Mouse (Mus musculus) stomach, postnatal 0 days (tissue): ENCODE measurements around the gene Esrrg. TPM values are rescaled to one million over a fixed set of nuclear protein-coding genes. Genes with fewer than 3 reads are reported as not detected.

Experiments used
- ATAC-seq: fragments of 200-750 bp; cut with Nextera tagmentation; 2 replicates; pipeline ENCODE4 v1.8.0; 2017; ENCODE audit not compliant: low FRiP score, low TSS enrichment
- DNase-seq: peaks from one replicate; pipeline ENCODE4 v3.0.0-alpha.2; 2016; ENCODE audit warnings: low spot score
- H3K27ac ChIP-seq: fragments of 300-500 bp; sonication (generic); replicated peaks from 2 replicates; pipeline ENCODE4 v1.5.1; 2014; ENCODE audit warnings: mild to moderate bottlenecking, control low read depth
- H3K27me3 ChIP-seq: fragments of 300-500 bp; sonication (generic); 2 replicates; pipeline ENCODE4 v1.6.1; 2014; ENCODE audit warnings: low read length; ENCODE audit not compliant: control insufficient read depth, insufficient read depth
- H3K36me3 ChIP-seq: fragments of 300-500 bp; sonication (generic); 2 replicates; pipeline ENCODE4 v1.6.1; 2014; ENCODE audit warnings: low read length, mixed read lengths; ENCODE audit not compliant: control insufficient read depth, insufficient read depth
- H3K4me1 ChIP-seq: fragments of 300-500 bp; sonication (generic); replicated peaks from 2 replicates; pipeline ENCODE4 v1.6.1; 2014; ENCODE audit warnings: antibody characterized with exemption; ENCODE audit not compliant: control insufficient read depth, insufficient read depth
- H3K4me2 ChIP-seq: fragments of 300-500 bp; sonication (generic); replicated peaks from 2 replicates; pipeline ENCODE4 v1.6.1; 2014; ENCODE audit warnings: low read depth, mild to moderate bottlenecking, control low read depth, moderate library complexity
- H3K4me3 ChIP-seq: fragments of 300-500 bp; sonication (generic); 2 replicates; pipeline ENCODE4 v1.5.1; 2014; ENCODE audit warnings: low read depth, low read length, control low read depth
- H3K9ac ChIP-seq: fragments of 300-500 bp; sonication (generic); 2 replicates; pipeline ENCODE4 v1.6.1; 2014; ENCODE audit warnings: mild to moderate bottlenecking, low read length, control low read depth, mixed read lengths
- H3K9me3 ChIP-seq: fragments of 300-500 bp; sonication (generic); 2 replicates; pipeline ENCODE4 v1.6.1; 2016; ENCODE audit warnings: low read length; ENCODE audit not compliant: control insufficient read depth
- CTCF ChIP-seq: IDR thresholded peaks from 2 replicates; pipeline ENCODE4 v1.5.1; 2016; ENCODE audit warnings: antibody characterized with exemption, low read depth, mild to moderate bottlenecking, moderate library complexity
- EP300 ChIP-seq: optimal IDR thresholded peaks from 2 replicates; pipeline ENCODE3; 2016; ENCODE audit warnings: antibody characterized with exemption
- WGBS: fragments of 180-500 bp; shearing (Covaris S2); extraction: QIAGEN DNeasy Blood & Tissue Kit; methylation state at CpG from one replicate; pipeline ENCODE4 v1.1.7; 2014; 5-methylcytosine and 5-hydroxymethylcytosine counted together
- polyA plus RNA-seq: library from polyadenylated mRNA; unstranded; fragments of >200 nt; fragmentation: Nextera tagmentation; extraction: Ambion mirVana; gene quantifications from 2 replicates; pipeline ENCODE4 v1.2.1, GENCODE M21; 2015

The Esrrg gene
- polyA plus RNA-seq, 1 experiment from 2014 or later: 7.4 TPM

GRCm38 (mm10) chr1:187674771-187675186 is 66.2 kb downstream of the Esrrg start:
- H3K36me3 ChIP-seq: no peaks in the 10 kb centered on the region
- DNase-seq (no peak), ATAC-seq (no peak)
- no peak overlapping the region for H3K9ac ChIP-seq
- H3K27me3 ChIP-seq: no peaks in the 10 kb centered on the region
- H3K4me2 ChIP-seq: no peak overlapping the region
- WGBS: 51% methylated on average over 10 of the region's 10 CpGs
- H3K4me1 ChIP-seq: no peaks in the 10 kb centered on the region
- H3K27ac ChIP-seq: no peak overlapping the region
- TF ChIP-seq EP300: no peak
- no peak for TF ChIP-seq CTCF
- no peaks in the 10 kb centered on the region for H3K9me3 ChIP-seq
- no peak overlapping the region for H3K4me3 ChIP-seq

GRCm38 (mm10) chr1:187676626-187677025 is 68.0 kb downstream of the Esrrg start:
- H3K27ac ChIP-seq: no peak overlapping the region
- no peaks in the 10 kb centered on the region for H3K4me1 ChIP-seq
- ATAC-seq (no peak), DNase-seq (no peak)
- WGBS: 70% methylated on average over 10 of the region's 10 CpGs
- no peaks in the 10 kb centered on the region for H3K9me3 ChIP-seq
- H3K4me3 ChIP-seq: no peak overlapping the region
- H3K9ac ChIP-seq: no peak overlapping the region
- H3K4me2 ChIP-seq: no peak overlapping the region
- no peaks in the 10 kb centered on the region for H3K27me3 ChIP-seq
- TF ChIP-seq CTCF (no peak), EP300 (no peak)
- H3K36me3 ChIP-seq: no peaks in the 10 kb centered on the region

- TF ChIP-seq CTCF: no peak
- no peak for TF ChIP-seq EP300
- no peaks in the 10 kb centered on the region for H3K36me3 ChIP-seq
- WGBS: 65% methylated on average over 1 of the region's 1 CpGs
- no peak overlapping the region for H3K4me3 ChIP-seq
- H3K4me1 ChIP-seq: no peaks in the 10 kb centered on the region
- H3K9me3 ChIP-seq: no peaks in the 10 kb centered on the region
- no peak overlapping the region for H3K9ac ChIP-seq
- H3K27me3 ChIP-seq: no peaks in the 10 kb centered on the region
- H3K4me2 ChIP-seq: no peak overlapping the region
- no peak for ATAC-seq
- DNase-seq: no peak
- H3K27ac ChIP-seq: no peak overlapping the region
Measured at GRCm38 (mm10) chr1:187679246-187679645, 70.7 kb downstream of the Esrrg start.

- Histone ChIP-seq H3K4me2 (no peak overlapping the region), H3K9ac (no peak overlapping the region), H3K4me1 (no peaks in the 10 kb centered on the region), H3K9me3 (no peaks in the 10 kb centered on the region), H3K4me3 (no peak overlapping the region), H3K27ac (no peak overlapping the region), H3K27me3 (no peaks in the 10 kb centered on the region), H3K36me3 (no peaks in the 10 kb centered on the region)
- 77% methylated on average over 4 of the region's 4 CpGs for WGBS
- ATAC-seq: no peak
- no peak for DNase-seq
- TF ChIP-seq EP300 (no peak), CTCF (no peak)
Measured at GRCm38 (mm10) chr1:187684519-187684918, 75.9 kb downstream of the Esrrg start.

GRCm38 (mm10) chr1:187691846-187692525 is 83.4 kb downstream of the Esrrg start:
- WGBS: 86% methylated on average over 11 of the region's 11 CpGs
- no peak overlapping the region for H3K27ac ChIP-seq
- DNase-seq (no peak), ATAC-seq (no peak)
- H3K4me3 ChIP-seq: no peak overlapping the region
- no peak overlapping the region for H3K9ac ChIP-seq
- no peaks in the 10 kb centered on the region for H3K4me1 ChIP-seq
- H3K4me2 ChIP-seq: no peak overlapping the region
- H3K9me3 ChIP-seq: no peaks in the 10 kb centered on the region
- no peak for TF ChIP-seq CTCF
- no peak for TF ChIP-seq EP300
- no peaks in the 10 kb centered on the region for H3K36me3 ChIP-seq
- no peaks in the 10 kb centered on the region for H3K27me3 ChIP-seq

- Histone ChIP-seq H3K9me3 (no peaks in the 10 kb centered on the region), H3K4me1 (no peaks in the 10 kb centered on the region), H3K27ac (no peak overlapping the region), H3K27me3 (no peaks in the 10 kb centered on the region), H3K4me3 (no peak overlapping the region), H3K36me3 (no peaks in the 10 kb centered on the region), H3K9ac (no peak overlapping the region), H3K4me2 (no peak overlapping the region)
- WGBS: 73% methylated on average over 4 of the region's 4 CpGs
- ATAC-seq (no peak), DNase-seq (no peak)
- TF ChIP-seq EP300 (no peak), CTCF (no peak)
Measured at GRCm38 (mm10) chr1:187694865-187695264, 86.3 kb downstream of the Esrrg start.
